Mouse (Mus musculus) lung, postnatal 10 days (tissue): ENCODE data around the gene Cnih4.

ENCODE experiments used
- DNase-seq: peaks from one replicate; pipeline ENCODE4 v3.0.0; 2021

Gene Cnih4

DNA sequence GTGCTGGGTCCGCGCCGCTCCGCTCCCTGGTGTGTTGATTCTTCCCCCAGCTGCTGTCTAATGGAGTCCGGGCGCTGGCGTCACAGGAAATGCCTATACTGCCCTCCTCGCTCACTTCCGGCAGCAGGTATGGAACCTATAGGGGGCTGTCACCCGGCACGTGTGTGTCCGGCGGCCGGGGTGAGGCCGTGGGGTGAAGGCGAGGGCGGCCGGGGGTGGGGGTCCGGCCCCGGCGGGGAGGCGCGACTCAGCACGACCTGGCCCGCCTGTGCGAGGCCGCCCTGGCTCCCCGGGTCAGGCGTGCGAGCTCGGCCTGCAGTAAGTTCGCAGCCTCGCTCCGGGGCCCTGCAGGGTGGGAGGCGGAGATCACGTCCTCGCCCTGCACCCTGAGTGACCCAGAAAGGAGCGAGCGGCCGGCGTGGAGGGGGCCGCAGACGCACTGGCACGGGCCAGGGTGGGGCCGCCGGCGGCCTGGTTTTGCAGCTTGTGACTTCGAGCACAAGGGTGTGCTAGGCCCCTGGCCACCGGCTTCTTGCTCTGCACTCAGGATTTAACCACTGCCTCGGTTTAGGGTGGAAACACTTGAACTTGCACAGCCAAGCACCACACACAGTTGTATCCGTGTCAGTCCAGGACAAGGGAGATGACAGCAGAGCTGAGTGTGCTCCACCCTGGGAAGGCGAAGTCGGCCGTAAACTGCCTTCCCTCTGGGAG, 67.6 kb downstream of the Cnih4 start, which contains the start of gene Wdr26:
TSS of gene Wdr26 (minus strand) at position 82 of the 714 bp plus-strand sequence.
- peak; percentile 85 for DNase-seq

DNA sequence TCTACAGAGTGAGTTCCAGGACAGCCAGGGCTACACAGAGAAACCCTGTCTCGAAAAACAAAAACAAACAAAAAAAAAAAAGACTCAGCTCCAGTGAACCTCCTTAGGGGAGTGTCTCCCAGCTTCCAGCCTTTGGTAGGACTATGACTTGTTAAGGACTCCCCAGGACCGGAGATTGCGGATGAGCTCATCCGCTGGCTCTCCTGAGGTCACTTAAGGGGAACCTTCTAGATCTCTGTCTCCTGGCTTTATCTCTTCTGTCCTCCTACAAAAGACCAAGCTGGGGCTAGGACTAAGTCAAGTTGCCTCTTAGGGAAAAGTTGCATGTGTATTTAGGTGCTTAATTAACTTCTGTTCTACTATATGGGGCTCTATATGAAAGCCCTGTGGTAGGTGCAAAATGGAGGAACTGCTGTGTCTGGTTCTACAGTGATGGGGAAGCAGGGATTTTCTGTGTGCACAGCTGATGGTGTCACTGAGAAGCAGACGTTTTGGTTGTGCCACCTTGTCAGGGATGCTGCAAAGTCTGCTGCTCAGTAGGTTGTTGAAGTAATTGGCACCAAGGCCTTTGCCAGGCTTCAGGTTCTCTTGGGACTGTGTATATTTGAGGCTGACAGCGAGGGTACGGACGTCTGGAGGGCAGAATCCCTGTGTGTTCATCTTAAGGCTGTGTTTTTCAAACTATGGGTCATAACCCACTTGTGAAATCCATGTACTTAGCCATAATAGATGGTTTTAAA, 70.0 kb downstream of the Cnih4 start:
- DNase-seq = no peak

DNA sequence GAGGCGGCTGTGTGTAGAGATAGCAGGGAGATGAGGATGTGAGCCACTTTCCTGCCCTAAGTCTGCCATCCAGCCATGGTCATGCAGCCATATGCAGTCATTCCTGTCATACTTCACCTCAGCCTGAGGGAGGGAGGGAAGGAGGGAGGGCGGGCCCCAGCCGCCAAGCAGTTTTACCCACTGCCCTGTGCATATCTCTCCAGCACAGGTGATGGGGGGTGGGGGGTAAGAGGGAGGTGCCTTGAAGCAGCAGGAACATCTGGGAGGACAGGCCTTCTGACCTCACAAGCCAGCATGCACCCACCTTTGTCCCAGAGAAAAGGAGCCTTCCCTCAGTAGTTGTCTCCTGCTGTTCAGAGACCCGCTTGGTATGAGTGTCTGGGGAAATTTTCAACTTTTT, 71.8 kb downstream of the Cnih4 start:
- no peak for DNase-seq
